Mouse (Mus musculus): ENCODE data around the gene Atl1. TPM values are rescaled to one million over a fixed set of nuclear protein-coding genes. Genes with fewer than 3 reads are reported as not detected.

Gene Atl1
- total RNA-seq, 1 experiment from 2014 or later: 2.2 TPM

GRCm38 (mm10) chr12:69923603-69924002 is 31.2 kb downstream of the Atl1 start:
- no peak for ATAC-seq (ENCODE audit: extremely low read depth, insufficient number of reproducible peaks, low FRiP score, poor library complexity, severe bottlenecking)

DNA sequence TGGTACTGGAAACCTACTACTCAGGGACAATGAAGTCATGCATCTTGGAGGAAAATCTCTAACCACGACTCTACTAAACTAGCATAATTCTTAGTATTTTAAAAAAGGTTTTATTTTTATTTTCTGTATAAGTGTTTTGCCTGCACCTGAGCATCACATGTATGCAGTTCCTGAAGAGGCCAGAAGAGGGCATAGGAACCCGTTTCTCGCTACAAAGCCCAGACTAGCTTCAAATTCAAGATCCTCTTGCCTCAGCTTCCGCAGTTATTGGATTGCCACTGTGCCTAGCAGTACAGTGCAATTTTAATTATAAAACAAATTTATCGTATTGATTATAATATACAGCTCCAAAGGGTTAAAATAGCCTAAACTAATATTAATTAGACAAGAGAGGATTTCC is 31.6 kb downstream of the Atl1 start:
- peak; percentile 61; the same call in 1 of the 2 replicates for ATAC-seq (ENCODE audit: extremely low read depth, insufficient number of reproducible peaks, low FRiP score, poor library complexity, severe bottlenecking)

GRCm38 (mm10) chr12:69926716-69927115 is 34.3 kb downstream of the Atl1 start:
- ATAC-seq (ENCODE audit: extremely low read depth, insufficient number of reproducible peaks, low FRiP score, poor library complexity, severe bottlenecking): no peak

DNA sequence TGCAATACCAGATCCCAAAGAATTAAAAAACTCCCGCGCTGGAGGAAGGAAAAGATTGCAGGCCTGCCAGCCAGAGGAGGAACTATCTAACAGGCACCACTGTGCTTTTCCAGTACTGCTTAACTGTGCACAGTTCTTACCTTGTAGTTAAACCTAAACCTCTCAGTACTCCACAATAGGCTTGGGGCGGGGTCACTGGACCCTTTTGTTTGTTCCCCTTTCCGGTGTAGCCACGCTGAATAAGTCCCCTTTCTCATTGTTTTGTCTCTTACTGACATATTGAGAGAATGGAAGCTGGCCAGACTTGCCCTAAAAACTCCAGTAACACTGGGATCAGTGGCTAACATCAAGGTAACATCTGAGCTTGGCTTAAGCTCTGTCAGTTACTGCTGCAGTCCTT is 45.3 kb downstream of the Atl1 start:
- ATAC-seq (ENCODE audit: extremely low read depth, insufficient number of reproducible peaks, low FRiP score, poor library complexity, severe bottlenecking): no peak

GRCm38 (mm10) chr12:69939291-69939690 is 46.9 kb downstream of the Atl1 start:
- ATAC-seq (ENCODE audit: extremely low read depth, insufficient number of reproducible peaks, low FRiP score, poor library complexity, severe bottlenecking): no peak

- ATAC-seq (ENCODE audit: extremely low read depth, insufficient number of reproducible peaks, low FRiP score, poor library complexity, severe bottlenecking): no peak
These were observed 49.4 kb downstream of the Atl1 start for GRCm38 (mm10) chr12:69941655-69942329.

GRCm38 (mm10) chr12:69945861-69946260 is 53.4 kb downstream of the Atl1 start:
- no peak for ATAC-seq (ENCODE audit: extremely low read depth, insufficient number of reproducible peaks, low FRiP score, poor library complexity, severe bottlenecking)

DNA sequence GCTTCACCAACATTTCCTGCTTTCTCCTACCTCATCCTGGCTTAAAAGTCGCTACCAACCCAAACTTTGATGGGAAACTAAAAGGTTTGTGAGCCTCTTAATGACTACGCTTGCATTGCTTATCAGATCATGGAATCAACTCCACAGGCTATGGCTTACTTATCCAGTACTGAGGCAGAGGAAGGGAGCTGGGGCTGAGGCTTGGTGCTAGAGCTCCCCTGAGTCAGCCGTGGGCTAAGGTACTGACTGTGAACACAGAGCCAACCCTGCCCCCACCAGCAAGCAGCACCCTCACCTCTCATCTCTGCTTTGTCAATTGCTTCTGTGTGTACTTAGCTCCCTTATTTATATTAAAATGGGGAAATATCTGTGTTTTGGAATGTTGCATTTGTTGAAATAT is 55.1 kb downstream of the Atl1 start:
- ATAC-seq (ENCODE audit: extremely low read depth, insufficient number of reproducible peaks, low FRiP score, poor library complexity, severe bottlenecking): no peak

GRCm38 (mm10) chr12:69957378-69957777 is 65.0 kb downstream of the Atl1 start:
- ATAC-seq (ENCODE audit: extremely low read depth, insufficient number of reproducible peaks, low FRiP score, poor library complexity, severe bottlenecking): no peak

DNA sequence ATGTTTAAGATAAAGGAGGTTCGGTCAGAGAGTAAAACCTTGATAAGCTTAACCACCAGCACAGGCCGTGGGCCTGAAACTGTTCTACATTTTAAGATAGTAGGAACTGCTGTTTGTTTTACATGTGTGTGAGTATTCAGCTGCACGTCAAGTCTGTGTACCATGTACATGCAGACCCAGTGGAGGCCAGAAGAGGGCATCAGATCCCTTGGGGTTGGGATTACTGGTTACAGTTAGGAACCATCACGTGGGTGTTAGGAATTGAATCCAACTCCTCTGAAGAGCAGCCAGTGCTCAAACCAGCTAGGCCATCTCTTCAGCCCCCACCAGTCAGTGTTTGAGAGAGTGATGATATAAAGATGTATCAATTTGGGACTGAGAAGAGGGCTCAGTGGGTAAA is 70.1 kb downstream of the Atl1 start:
- ATAC-seq (ENCODE audit: extremely low read depth, insufficient number of reproducible peaks, low FRiP score, poor library complexity, severe bottlenecking): 0 out of 2 replicates have a peak, but pooled peaks have one; percentile 36

GRCm38 (mm10) chr12:69963141-69963540 is 70.7 kb downstream of the Atl1 start:
- no peak for ATAC-seq (ENCODE audit: extremely low read depth, insufficient number of reproducible peaks, low FRiP score, poor library complexity, severe bottlenecking)

DNA sequence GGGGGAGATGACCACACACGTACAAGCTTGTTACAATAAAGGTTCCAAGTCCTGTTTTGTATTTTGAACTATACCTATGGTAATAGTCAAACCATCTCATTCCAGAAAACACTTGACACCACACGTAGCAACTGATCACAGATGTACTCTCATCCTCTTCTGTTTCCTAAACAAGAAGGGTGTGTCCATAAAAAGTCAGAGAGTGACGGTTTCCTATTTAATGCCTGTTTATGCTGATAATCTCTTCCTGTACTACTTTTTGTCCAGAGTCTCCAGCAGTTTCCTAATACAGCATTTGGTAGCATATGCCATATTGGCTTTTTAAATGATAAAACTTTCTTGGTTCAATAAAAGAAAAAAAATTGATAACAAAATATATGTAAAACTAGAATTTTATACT is 73.2 kb downstream of the Atl1 start:
- no peak for ATAC-seq (ENCODE audit: extremely low read depth, insufficient number of reproducible peaks, low FRiP score, poor library complexity, severe bottlenecking)

- ATAC-seq (ENCODE audit: extremely low read depth, insufficient number of reproducible peaks, low FRiP score, poor library complexity, severe bottlenecking): no peak
These were observed 73.7 kb downstream of the Atl1 start for GRCm38 (mm10) chr12:69966071-69966470.

- ATAC-seq (ENCODE audit: extremely low read depth, insufficient number of reproducible peaks, low FRiP score, poor library complexity, severe bottlenecking): no peak
These were observed 74.7 kb downstream of the Atl1 start for GRCm38 (mm10) chr12:69967112-69967511.

DNA sequence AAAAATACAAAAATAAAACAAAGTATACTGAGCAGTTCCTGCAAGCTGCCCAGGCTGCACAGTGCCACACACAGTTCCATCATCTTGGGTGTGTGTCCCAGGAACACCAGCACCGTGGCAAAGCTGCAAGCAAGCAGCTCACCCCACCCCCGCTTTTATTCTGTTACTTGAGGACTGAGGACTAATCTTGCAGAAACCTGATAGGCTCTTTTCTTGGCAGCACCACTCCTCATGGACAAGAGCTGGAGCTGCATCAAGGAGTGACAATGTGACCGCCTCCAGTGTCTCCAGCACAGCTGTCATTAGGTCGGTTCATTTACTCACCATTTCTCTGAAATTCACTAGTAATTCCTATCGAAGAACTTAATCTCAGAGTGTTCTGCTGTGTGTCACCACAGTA is 75.7 kb downstream of the Atl1 start:
- ATAC-seq (ENCODE audit: extremely low read depth, insufficient number of reproducible peaks, low FRiP score, poor library complexity, severe bottlenecking): no peak

DNA sequence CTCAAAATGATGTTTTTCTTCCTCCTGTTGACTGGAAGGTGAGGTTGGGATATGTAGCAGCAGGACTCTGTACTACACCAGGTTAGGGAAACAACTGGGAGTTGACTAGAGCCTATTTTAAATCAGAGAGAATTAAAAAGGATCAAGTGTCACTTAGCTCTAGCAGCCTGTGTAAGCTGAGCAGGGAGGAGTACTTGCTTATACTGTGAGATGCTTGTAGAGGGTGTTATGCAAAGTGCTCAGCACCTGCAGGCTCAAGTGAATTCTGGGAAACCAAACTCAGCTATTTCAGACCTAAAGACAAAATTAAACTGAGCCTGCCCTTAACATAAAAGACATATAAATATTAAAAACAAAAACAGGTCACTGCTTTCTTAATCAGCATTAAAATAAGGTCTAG is 81.3 kb downstream of the Atl1 start:
- ATAC-seq (ENCODE audit: extremely low read depth, insufficient number of reproducible peaks, low FRiP score, poor library complexity, severe bottlenecking): no peak

GRCm38 (mm10) chr12:69976688-69977087 is 84.3 kb downstream of the Atl1 start:
- ATAC-seq (ENCODE audit: extremely low read depth, insufficient number of reproducible peaks, low FRiP score, poor library complexity, severe bottlenecking): no peak

- 0 out of 2 replicates have a peak, but pooled peaks have one; percentile 26 for ATAC-seq (ENCODE audit: extremely low read depth, insufficient number of reproducible peaks, low FRiP score, poor library complexity, severe bottlenecking)
These were observed 85.1 kb downstream of the Atl1 start for GRCm38 (mm10) chr12:69977376-69977998.

DNA sequence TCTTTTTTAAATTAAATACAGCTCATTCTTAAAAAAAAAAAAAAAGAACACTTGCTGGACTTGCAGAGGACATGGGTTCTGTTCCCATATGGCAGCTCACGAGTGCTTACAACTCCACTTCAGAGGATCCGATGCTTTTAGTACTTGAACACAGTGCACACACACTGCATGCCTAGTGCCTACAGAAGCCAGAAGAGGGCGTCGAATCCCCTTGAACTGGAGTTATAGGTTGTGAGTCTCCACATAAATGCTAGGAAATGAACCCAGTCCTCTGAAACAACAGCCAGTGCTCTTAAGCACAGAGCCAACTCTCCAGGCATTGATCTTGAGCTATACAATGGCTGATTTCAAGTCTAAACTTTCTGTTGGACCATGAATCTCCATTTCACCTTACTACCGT is 90.5 kb downstream of the Atl1 start:
- no peak for ATAC-seq (ENCODE audit: extremely low read depth, insufficient number of reproducible peaks, low FRiP score, poor library complexity, severe bottlenecking)

GRCm38 (mm10) chr12:69985546-69985945 is 93.1 kb downstream of the Atl1 start:
- no peak for ATAC-seq (ENCODE audit: extremely low read depth, insufficient number of reproducible peaks, low FRiP score, poor library complexity, severe bottlenecking)

Measured in neutrophil, adult 5-6 weeks (primary cell).